Mouse (Mus musculus) small intestine, adult 2 months (tissue): ENCODE measurements around the gene Map1b.

Experiments
- CTCF ChIP-seq: fragments of 200-500 bp; IDR thresholded peaks from 2 replicates; pipeline ENCODE4 v1.5.1; 2012; ENCODE audit warnings: low read depth, mild to moderate bottlenecking, control low read depth, inconsistent platforms, low read length, moderate library complexity, mixed read lengths; ENCODE audit not compliant: insufficient replicate concordance, insufficient read length; ENCODE audit errors: extremely low read depth
- POLR2A ChIP-seq: fragments of 200-500 bp; IDR thresholded peaks from 2 replicates; pipeline ENCODE4 v1.6.1; 2012; ENCODE audit warnings: low read depth, mild to moderate bottlenecking, control low read depth, inconsistent platforms, low read length, moderate library complexity

GRCm38 (mm10) chr13:99527936-99528335 lies 11.6 kb upstream of the Map1b start:
- no peak for TF ChIP-seq POLR2A
- TF ChIP-seq CTCF: no peak
